ENCODE assay signal across 8 mouse cellular contexts in the genomic region with DNA sequence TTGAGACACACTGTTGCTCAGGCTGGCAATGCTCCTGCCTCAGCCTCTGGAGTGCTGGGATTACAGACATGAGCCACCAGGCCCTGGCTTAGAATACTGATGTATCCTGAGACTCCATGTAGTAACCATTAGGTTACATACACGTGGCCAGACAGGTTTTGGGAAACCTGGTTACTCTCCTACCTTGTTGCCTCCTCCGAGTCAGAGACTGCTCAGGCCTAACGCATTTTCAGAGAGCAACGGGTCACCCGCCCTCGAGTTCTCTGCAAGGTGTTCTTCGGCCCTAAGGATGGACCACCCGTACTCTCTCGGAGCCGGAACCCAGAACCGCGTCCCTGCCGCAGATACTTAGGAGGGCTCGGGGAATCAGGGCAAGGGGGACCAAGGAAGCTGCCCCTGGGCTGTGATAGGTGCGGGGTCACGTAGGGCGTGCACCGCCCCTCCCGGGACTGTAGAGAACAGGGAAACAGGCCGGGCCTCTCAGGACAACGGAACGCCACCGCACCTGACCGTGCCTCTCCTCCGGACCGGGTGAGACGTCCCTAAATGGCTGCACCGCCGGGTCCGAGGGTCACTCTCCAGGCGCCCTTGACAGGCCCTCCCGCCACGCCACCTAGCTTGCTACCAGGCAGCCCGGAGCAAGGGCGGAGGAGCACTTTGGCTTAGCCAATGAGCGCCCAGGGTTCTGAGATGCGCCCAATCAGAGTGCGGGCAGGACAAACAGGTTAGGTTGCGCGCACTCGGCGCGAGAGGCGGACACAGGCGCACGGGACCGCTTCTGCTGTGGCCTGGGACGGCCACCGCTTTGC. TPM values are rescaled to one million over a fixed set of nuclear protein-coding genes. Genes with fewer than 3 reads are reported as not detected.
DNase-seq lines count a peak whose midpoint lies in the region; ATAC-seq lines count a peak whose summit lies in the region.

A gene (plus strand): TSS at position 728 of the 809 bp plus-strand sequence.

- under 1% methylated on average over 48 of the region's 49 CpGs for WGBS in hindbrain, embryonic 14.5 days

- no peaks in the 10 kb centered on the region for H3K27me3 ChIP-seq in hindbrain, embryonic 14.5 days (ENCODE audit: control insufficient read depth, insufficient read depth, low read length)

- peak; percentile 98 for DNase-seq in R1 (ENCODE audit: low read depth, low spot score)
- peak; percentile 96 for DNase-seq in cerebellum, postnatal 25 days
- peak; percentile 87 to 92 for DNase-seq in frontal cortex, postnatal 25 days (ENCODE audit: low spot score in 2 of 2)
- peak; percentile 92 for DNase-seq in hindbrain, embryonic 14.5 days (ENCODE audit: low spot score)
- peak; percentile 92 to 95 for DNase-seq in layer of hippocampus, postnatal 36 days
- DNase-seq in lung, postnatal 36 days = peak; percentile 98
- peak; percentile 99 for DNase-seq in retina, postnatal 1 day
- peak; percentile 92 to 94 for DNase-seq in urinary bladder, adult 18-20 months (ENCODE audit: low spot score in 2 of 2)

- peak; percentile 98 for ATAC-seq in hindbrain, embryonic 14.5 days (ENCODE audit: low FRiP score)

- H3K4me1 ChIP-seq in hindbrain, embryonic 14.5 days (replicated peaks; ENCODE audit: control insufficient read depth, insufficient read depth, low read length) = peaks cover 17% of the 10 kb centered on the region

- H3K36me3 ChIP-seq in hindbrain, embryonic 14.5 days (replicated peaks; ENCODE audit: control insufficient read depth, insufficient read depth) = no peaks in the 10 kb centered on the region

- peak within 1 kb of the TSS; percentile 87 for H3K9ac ChIP-seq in hindbrain, embryonic 14.5 days

- peak within 1 kb of the TSS; percentile 85 for H3K4me3 ChIP-seq in hindbrain, embryonic 14.5 days (replicated peaks; ENCODE audit: low read length)

- peak within 1 kb of the TSS; percentile 82 for H3K4me2 ChIP-seq in hindbrain, embryonic 14.5 days (replicated peaks)

- no peaks in the 10 kb centered on the region for H3K9me3 ChIP-seq in hindbrain, embryonic 14.5 days (ENCODE audit: control insufficient read depth, low read length)

- peak within 1 kb of the TSS; percentile 91 for H3K27ac ChIP-seq in hindbrain, embryonic 14.5 days

RNA-seq across cellular contexts. Expression of the gene that starts here (rescaled TPM):
- polyA plus RNA-seq in hindbrain, embryonic 14.5 days (2014; fragmentation: Nextera tagmentation; extraction: Ambion mirVana) = 110 and 122 TPM in 2 replicates
- 100 to 1,000 TPM; 115 to 122 TPM for total RNA-seq in layer of hippocampus, postnatal 36 days (2021)

Comparison
In these comparisons a context has a peak if more than half of its experiments do, and no peak if none do; other contexts are left out.
1. Peak in every context shown above with its lines: DNase-seq, ATAC-seq, H3K4me3 ChIP-seq and H3K27ac ChIP-seq.